Mouse (Mus musculus): Measurements from ENCODE around the gene Crp. TPM values are rescaled to one million over a fixed set of nuclear protein-coding genes. Genes with fewer than 3 reads are reported as not detected.

Crp gene
- total RNA-seq, 2 experiments from 2014 or later = not detected

DNA sequence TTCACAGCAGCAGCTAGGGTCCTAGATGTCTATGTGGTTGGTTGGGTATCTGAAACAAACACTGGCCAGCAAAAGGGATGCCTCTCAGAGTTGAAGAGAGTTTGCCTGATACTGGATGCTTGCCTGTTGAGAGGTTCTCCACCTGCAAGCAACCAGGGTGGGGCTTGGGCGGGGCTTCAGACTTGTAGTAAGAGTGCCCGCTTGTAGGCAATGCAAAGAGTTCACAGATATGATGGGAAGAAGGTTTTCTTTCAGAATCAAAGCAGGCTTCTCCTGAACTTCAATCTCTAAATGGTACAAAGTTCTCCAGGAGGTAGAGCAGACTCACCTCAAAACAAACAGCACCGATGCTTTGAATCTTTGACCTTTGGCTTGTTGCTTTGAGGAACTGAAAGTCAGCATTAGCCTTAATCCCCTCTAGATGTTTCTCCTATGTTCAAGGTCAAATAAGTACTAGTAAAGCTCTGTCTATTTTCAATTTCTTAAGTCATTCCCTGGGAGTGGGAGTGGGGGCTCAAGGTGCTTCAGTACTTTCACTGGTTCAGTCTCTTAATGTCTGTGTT lies 12.0 kb downstream of the Crp start:
- DNase-seq = no peak
- intact Hi-C loops (cut with DNase I) = no loop called here

DNA sequence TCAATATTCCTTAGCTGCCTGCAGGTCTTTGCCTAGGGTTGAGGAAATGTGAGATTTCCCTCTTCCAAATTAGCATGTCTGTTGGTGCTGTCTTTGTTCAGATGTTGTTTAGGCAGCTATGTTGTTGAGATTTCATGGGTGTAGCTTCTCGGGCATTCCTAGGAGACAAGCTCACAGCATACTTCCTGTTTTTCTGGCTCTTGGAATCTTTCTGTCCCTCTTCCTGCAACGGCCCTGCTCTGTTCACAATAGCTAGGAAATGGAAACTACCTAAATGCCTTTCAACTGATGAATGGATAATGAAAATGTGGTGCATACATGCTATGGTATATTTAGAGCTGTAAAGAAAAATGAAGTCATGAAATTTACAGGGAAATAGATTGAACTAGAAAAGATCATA lies 13.5 kb downstream of the Crp start:
- intact Hi-C loops (cut with DNase I) = no loop called here
- DNase-seq = no peak

DNA sequence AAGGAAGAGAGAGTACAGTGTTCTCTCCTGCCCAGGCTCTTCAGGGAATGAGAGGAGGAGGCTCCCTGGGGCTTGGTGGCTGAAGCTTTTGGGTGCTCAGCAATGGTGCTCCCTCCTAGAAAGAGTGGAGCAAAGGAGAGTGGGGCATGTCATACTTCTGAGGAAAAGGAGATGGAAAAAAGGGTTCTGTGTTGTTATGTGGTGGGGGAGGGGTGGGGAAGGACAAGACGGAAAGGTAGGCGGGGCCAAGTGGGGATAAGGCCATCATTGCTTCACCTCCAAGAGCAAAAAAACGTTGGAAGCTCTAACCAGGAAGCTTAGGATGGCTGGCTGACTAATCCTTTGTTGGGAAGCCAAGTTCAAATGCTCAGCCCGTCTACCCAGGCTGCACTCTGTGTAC lies 14.1 kb downstream of the Crp start:
- no peak for DNase-seq
- intact Hi-C loops (cut with DNase I) = no loop called here

DNA sequence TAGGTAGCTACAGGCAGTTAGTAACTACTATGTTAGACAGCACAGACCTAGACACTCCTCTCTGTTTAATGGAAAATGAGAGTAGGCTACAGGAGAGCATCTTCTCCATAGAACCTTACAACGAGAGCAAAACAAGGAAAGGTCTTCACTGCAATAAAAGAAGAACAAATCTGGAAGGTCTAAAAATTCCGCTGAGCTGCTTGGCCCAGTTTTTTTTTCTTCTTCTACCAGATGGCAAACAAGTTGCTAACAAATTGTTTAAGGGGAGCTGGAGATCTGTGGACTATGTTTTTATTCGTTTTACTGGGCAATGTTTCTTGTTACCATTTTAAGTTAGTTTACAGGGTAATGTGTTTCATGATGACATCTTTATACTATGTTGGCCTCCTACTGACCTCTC lies 53.4 kb downstream of the Crp start:
- intact Hi-C loops (cut with DNase I) = no loop called here
- no peak for DNase-seq

DNA sequence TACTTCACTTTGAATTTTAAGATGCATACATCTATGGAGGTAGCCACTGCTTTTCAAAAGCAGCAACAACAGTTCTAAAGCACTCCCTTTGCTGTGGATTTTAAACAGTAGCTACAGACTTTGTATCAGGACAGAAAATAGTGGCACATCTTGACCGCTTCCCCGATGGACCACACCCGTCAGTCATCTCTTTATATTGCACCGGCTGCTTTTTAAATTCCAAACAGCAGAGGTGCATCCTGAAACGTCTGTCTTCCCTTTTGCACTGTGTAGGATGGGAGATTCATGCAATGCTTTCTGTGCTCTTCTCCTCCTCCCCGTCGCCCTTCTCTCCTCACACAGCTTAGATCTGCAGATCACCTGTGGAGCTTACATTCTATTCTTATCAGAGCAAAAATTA lies 57.3 kb downstream of the Crp start:
- DNase-seq = no peak

DNA sequence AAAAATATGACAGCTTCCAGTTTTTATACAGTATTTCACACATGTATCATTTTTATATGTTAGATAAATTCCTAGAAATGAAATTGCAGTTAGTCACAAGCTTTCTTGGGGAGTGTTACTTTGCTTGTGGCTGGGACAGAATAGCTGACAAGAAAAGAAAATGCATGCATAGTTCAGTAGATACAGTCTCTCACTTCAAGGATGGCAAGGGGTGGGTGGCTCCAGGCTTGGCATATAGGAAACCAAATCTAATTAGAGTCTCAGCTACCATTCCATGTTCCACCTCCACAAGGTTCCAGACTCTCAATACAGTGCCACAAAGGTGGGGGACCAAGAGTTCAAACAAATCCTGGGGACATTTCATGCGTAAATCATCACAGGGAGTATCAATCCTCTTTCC lies 61.7 kb downstream of the Crp start:
- no peak for DNase-seq
- intact Hi-C loops (cut with DNase I) = no loop called here

More for the DNA sequence above, 57.3 kb downstream of the Crp start:
- intact Hi-C loops (cut with DNase I) = no loop called here

DNA sequence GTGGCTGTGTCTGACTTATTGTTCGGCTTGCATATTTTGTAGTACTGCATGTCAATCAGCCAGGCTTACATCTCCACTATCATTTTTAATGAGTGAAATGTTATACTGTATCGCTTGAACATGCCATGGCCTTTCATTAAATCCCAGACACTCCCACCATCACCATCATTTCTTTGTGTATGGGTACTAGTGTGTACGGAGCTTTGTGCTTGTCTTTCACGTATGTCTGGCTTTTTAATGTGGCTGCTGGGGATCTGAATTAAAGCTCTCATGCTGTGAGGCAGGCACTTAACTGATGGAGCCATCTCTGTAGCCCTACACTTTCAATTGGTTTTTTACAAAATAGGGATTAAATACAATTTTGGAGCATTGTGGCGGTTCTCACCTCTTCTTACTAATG lies 81.3 kb downstream of the Crp start:
- DNase-seq = no peak
- intact Hi-C loops (cut with DNase I) = no loop called here

DNA sequence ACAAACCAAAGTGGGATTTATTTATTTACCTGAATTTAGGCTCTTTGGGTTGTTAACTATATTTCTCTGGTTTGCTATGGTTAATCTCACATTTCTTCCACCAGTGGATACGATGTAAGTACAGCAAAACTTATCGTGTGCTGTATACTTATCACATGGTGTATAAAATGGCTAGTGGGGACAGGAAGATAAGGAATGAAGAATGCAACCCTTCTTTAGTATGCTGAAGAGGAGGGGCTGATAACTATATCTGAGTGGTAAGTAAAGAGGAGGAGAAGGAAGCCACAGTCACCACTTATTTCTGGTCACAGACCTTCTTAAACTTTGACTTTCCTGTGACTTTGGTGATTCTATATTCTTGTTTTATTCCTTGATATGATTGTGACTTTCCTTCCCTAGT lies 87.5 kb downstream of the Crp start:
- no peak for DNase-seq
- intact Hi-C loops (cut with DNase I) = no loop called here

DNA sequence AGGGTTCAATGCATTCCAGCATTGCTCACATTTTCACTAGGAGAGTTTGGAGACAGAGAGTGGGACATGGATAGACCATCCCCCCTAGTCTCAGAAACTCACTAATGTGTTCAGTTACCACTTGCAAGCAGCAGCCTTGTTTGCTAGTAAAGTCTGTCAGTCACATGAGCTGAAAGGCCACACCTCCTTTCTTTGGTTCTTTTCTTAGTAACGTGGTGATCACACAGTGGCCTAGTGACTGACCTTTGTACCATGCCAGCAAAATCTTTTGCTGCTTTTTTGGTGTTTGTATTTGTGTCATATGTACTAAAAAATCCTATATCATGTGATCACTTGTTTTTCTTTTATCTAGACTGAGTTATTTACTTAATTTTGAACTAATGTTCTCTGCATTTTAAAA lies 88.0 kb downstream of the Crp start:
- DNase-seq = no peak
- intact Hi-C loops (cut with DNase I) = no loop called here

DNA sequence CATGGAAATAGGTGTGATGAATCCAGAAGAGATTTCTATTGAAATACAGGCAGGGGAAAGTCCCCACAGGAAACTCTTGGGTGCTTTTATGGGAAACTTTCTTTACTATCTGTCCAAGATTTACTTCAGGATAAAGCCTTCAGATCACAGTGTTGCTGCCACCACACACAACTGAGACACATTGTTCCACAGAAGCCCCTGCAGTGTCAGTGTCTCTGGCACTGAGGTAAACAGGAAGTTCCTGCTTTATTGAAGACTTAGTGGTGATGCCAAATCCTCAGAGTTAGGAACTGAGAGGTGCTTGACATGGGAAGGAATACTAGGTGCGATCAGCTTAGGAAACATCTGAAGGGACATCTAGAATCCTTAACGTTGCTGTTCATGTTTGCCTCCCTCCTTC lies 131.1 kb downstream of the Crp start:
- intact Hi-C loops (cut with DNase I) = no loop called here
- DNase-seq = no peak

DNA sequence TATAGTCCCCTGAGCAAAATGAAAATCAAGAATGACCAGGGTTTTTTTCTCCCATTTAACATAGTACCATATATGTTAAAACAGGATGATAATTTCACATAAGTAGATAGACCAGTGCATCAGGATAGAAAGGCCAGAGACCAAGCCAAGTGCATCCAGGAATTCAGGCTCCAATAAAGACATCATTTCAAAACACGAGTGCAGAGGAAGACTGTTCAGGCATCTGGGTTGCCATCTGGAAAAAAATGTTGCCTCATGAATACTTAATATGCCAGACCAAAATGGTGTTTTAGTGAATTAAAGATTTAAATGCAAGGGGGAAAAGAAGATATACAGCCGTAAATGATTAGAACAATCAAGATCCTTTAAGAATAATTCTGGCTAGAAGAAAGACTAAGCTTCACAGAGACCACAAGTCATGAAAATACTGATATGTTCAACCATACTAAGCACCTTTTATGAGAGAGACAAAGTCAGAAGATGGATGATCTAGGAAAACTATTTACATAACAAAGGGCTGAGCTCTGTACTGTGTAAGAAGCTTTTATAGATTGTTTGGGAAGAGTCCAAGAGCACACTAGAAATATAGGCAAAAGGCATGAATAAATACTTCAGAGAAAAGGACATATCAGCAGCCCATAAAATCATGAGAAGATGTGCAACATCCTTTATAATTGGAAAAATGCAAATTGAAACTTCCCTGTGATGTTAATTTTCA lies 149.3 kb downstream of the Crp start:
- intact Hi-C loops (cut with DNase I) = no loop called here
- no peak for DNase-seq

DNA sequence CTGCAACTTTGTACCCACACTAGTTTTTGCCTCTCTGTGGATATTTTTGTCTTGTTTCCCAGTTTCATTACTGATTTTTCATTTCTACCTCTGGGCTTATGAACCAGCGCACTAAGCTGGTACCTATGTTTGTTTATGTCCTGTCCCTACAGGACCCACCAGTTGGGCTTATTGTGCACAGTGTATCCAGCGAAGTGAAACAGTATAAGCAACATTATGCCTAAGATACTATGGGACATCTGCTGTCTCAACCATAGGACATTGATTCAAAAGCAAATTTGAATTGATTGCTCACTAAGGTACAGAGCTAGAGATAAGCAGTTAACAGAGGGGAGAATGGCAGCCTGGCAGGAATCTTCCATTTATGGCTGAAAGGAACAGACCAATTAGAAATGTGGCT lies 150.3 kb downstream of the Crp start:
- intact Hi-C loops (cut with DNase I) = no loop called here
- DNase-seq = no peak

DNA sequence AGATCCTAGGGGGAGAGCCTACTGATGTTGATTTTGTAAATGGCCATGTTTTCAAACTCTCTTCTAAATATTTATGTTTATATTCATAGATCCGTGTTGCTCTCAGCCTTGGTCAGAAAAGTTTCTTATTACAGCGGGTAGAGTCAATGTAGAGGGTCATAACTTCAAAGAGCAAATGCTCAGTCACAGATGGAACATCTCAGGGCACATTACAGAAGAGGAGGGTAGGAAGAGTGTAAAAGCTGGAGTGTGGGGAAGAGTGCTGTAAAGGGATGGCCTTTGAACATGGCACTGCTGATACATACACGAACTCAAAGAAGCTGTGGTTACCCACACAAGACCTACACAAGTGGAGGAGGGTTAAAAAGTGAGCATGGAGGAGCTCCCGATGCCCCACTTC lies 177.4 kb downstream of the Crp start:
- intact Hi-C loops (cut with DNase I) = no loop called here
- no peak for DNase-seq

DNA sequence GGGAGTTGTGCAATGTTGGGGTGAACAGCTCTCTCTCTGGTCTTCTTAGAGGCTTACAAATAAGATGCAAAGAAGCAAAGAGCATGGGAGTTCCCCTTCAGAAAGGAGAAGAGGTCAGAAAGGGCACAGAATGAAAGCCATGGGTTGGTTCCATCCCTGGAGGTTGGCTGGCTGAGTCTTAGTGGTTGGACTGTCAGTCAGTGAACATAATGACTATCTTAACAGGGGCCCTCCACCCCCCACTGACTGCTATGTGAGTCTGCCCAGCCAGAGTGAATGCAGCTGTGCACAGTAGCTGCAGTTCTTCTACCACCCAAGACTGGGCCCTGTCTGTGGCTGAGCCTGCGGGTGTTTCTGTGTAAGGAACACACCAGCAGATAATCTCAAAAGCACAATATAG lies 178.8 kb downstream of the Crp start:
- no peak for DNase-seq
- intact Hi-C loops (cut with DNase I) = no loop called here

Other genes starting within 250 kb of the Crp start
- gene Slamf9, start 222.7 kb upstream of the Crp start, total RNA-seq (2021) = 1 to 10 TPM in 1 of 2 experiments, under 1 TPM in 1; 0.98 to 1.1 TPM
- under 1 TPM; 0.49 to 0.76 TPM for gene Igsf9, start 216.3 kb upstream of the Crp start, total RNA-seq (2021)
- gene Tagln2, start 198.0 kb upstream of the Crp start, total RNA-seq (2021) = 100 to 1,000 TPM; 110 to 117 TPM
- gene Cfap45, start 177.3 kb upstream of the Crp start, total RNA-seq (2021) = 1 to 10 TPM in 1 of 2 experiments, under 1 TPM in 1; 0.63 to 2.0 TPM
- under 1 TPM in 1 of 2 experiments, not detected in 1; 0.15 TPM for gene Vsig8, start 142.1 kb upstream of the Crp start, total RNA-seq (2021)
- gene Slamf8, start 107.5 kb upstream of the Crp start, total RNA-seq (2021) = under 1 TPM in 1 of 2 experiments, not detected in 1; 0.17 TPM
- not detected for gene Fcrl6, start 95.5 kb upstream of the Crp start, total RNA-seq (2021)
- gene Dusp23, start 65.1 kb upstream of the Crp start, total RNA-seq (2021) = 1 to 10 TPM; 7.4 to 9.3 TPM
- gene Apcs, start 197.0 kb downstream of the Crp start, total RNA-seq (2021) = not detected

Measured in heart, postnatal 14 days (tissue).